Comparison of ENCODE assay signal across 9 mouse cellular contexts in the genomic region with DNA sequence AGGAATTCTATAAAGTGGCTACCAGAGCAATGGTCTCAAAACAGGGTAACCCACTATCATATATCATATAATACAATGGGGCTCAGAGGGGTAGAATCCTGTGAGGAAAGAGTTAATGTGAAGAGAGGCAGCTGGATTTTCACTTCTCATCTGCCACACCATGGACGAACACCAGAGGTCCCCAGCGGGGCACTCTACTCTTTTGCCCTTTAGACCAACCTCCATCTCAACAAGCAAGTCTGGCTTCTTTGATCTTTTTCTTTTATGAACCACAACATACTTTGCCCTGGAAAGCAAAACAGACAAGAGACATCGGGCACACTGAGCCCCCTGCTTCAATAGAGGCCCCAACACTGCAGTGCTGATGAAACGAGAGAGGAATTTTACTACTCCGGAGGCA.
DNase-seq lines count a peak whose midpoint lies in the region; ATAC-seq and TF ChIP-seq lines count a peak whose summit lies in the region.
"Had no signal": no experiment of that assay in that cellular context is flagged by ENCODE, and none has a peak within 500 bp of the region (broad histone marks: within the 10 kb centered on the region; RNA-seq: fewer than 3 reads in every experiment).

No protein-coding gene starts in this region.

- no peaks in the 10 kb centered on the region for H3K27me3 ChIP-seq in heart, embryonic 16.5 days (ENCODE audit: control insufficient read depth, insufficient read depth, low read length)
- no peaks in the 10 kb centered on the region for H3K27me3 ChIP-seq in limb, embryonic 14.5 days (ENCODE audit: control insufficient read depth, insufficient read depth, low read length)

- no peak overlapping the region for H3K4me2 ChIP-seq in heart, embryonic 16.5 days (ENCODE audit: low read depth, low read length)
- H3K4me2 ChIP-seq in limb, embryonic 14.5 days (replicated peaks; ENCODE audit: low read depth, low read length, severe bottlenecking) = no peak overlapping the region

- 18% methylated on average over 5 of the region's 5 CpGs for WGBS in heart, embryonic 16.5 days
- 16% methylated on average over 5 of the region's 5 CpGs for WGBS in limb, embryonic 14.5 days

- no peak overlapping the region for H3K9ac ChIP-seq in heart, embryonic 16.5 days (ENCODE audit: low read length)
- H3K9ac ChIP-seq in limb, embryonic 14.5 days (ENCODE audit: low read depth, low read length, severe bottlenecking) = no peak overlapping the region

- no peaks in the 10 kb centered on the region for H3K4me1 ChIP-seq in heart, embryonic 16.5 days (ENCODE audit: control insufficient read depth, insufficient read depth, low read length)
- H3K4me1 ChIP-seq in limb, embryonic 14.5 days (ENCODE audit: control insufficient read depth, insufficient read depth, low read length) = no peaks in the 10 kb centered on the region

- no peak for TF ChIP-seq POLR2A in limb, embryonic 14.5 days (IDR thresholded peaks at IDR 0.05; ENCODE audit: borderline replicate concordance, extremely low read depth, insufficient read depth, insufficient read length)

- H3K9me3 ChIP-seq in heart, embryonic 16.5 days (replicated peaks; ENCODE audit: control insufficient read depth, low read length) = no peaks in the 10 kb centered on the region
- H3K9me3 ChIP-seq in limb, embryonic 14.5 days (ENCODE audit: control insufficient read depth, low read length) = no peaks in the 10 kb centered on the region

- peak; percentile 5 to 8 for DNase-seq in cerebellum, postnatal 10 days
- no peak for DNase-seq in cerebellum, adult 11 months
- DNase-seq in right cerebral cortex, adult 2 months (ENCODE audit: low spot score in 2 of 2) = peak; percentile 4 to 5
- DNase-seq in right cerebral cortex, postnatal 25 days = no peak
- peak; percentile 22 for DNase-seq in limb, embryonic 14.5 days (ENCODE audit: low spot score)
- DNase-seq in thymus, postnatal 10 days (ENCODE audit: low spot score in 2 of 2) = peak; percentile 28 to 39
- no peak for DNase-seq in cerebellum, adult 9-10 months

- ATAC-seq in heart, embryonic 16.5 days (replicated peaks; ENCODE audit: extremely low read depth, insufficient read depth, low FRiP score) = peak; percentile 14; the same call in 1 of the 2 replicates
- ATAC-seq in limb, embryonic 14.5 days (ENCODE audit: low FRiP score, low read depth) = no peak; the same call in 1 of the 2 replicates

- no peaks in the 10 kb centered on the region for H3K36me3 ChIP-seq in heart, embryonic 16.5 days (ENCODE audit: control insufficient read depth, insufficient read depth)
- H3K36me3 ChIP-seq in limb, embryonic 14.5 days (ENCODE audit: control insufficient read depth, insufficient read depth, low read length) = no peaks in the 10 kb centered on the region

- no peak overlapping the region for H3K4me3 ChIP-seq in heart, embryonic 16.5 days (ENCODE audit: low read length)
- no peak overlapping the region for H3K4me3 ChIP-seq in limb, embryonic 14.5 days (replicated peaks; ENCODE audit: low read length)
- H3K4me3 ChIP-seq: myocyte had no signal

- no peak overlapping the region for H3K27ac ChIP-seq in heart, embryonic 16.5 days (ENCODE audit: low read length)
- no peak overlapping the region for H3K27ac ChIP-seq in limb, embryonic 14.5 days (replicated peaks; ENCODE audit: low read depth, low read length)

Comparison
In these comparisons a context has a peak if more than half of its experiments do, and no peak if none do; other contexts are left out.
1. DNase-seq: peak in cerebellum, postnatal 10 days (2 of 2), right cerebral cortex, adult 2 months (2 of 2), limb, embryonic 14.5 days (single experiment) and thymus, postnatal 10 days (2 of 2); none in cerebellum, adult 11 months (single experiment), right cerebral cortex, postnatal 25 days (single experiment) and cerebellum, adult 9-10 months (single experiment).